Mouse (Mus musculus) liver, adult 2 months (tissue): ENCODE measurements around the gene Mtcl1. TPM values are rescaled to one million over a fixed set of nuclear protein-coding genes. Genes with fewer than 3 reads are reported as not detected.

Experiments used
- DNase-seq: peaks from one replicate; pipeline ENCODE4 v3.0.0-alpha.2; 2011; ENCODE audit warnings: low read depth, low spot score; ENCODE audit errors: extremely low read depth
- H3K27ac ChIP-seq: fragments of 200-500 bp; replicated peaks from 2 replicates; pipeline ENCODE4 v1.5.1; 2012; ENCODE audit warnings: low read depth, mild to moderate bottlenecking, control low read depth, inconsistent platforms, low read length; ENCODE audit not compliant: insufficient read depth
- H3K27me3 ChIP-seq: fragments of 200-500 bp; 2 replicates; pipeline ENCODE4 v1.6.1; 2012; ENCODE audit warnings: mild to moderate bottlenecking, moderate library complexity, low read length, inconsistent platforms; ENCODE audit not compliant: control insufficient read depth, insufficient read depth
- H3K36me3 ChIP-seq: fragments of 200-500 bp; 2 replicates; pipeline ENCODE4 v1.6.1; 2012; ENCODE audit warnings: low read length, inconsistent platforms; ENCODE audit not compliant: control insufficient read depth, insufficient read depth
- H3K4me1 ChIP-seq: fragments of 200-500 bp; 2 replicates; pipeline ENCODE4 v1.6.1; 2011; ENCODE audit warnings: low read length; ENCODE audit not compliant: control insufficient read depth, insufficient read depth
- H3K4me3 ChIP-seq: fragments of 200-500 bp; 2 replicates; pipeline ENCODE4 v1.5.1; 2011; ENCODE audit warnings: low read depth, mild to moderate bottlenecking, control low read depth, low read length, moderate library complexity; ENCODE audit not compliant: insufficient read depth
- H3K79me2 ChIP-seq: fragments of 200-500 bp; 2 replicates; pipeline ENCODE4 v1.6.1; 2012; ENCODE audit warnings: inconsistent platforms, mild to moderate bottlenecking, low read length, moderate library complexity; ENCODE audit not compliant: control insufficient read depth, insufficient read depth
- H3K9ac ChIP-seq: fragments of 200-500 bp; 2 replicates; pipeline ENCODE4 v1.6.1; 2012; ENCODE audit warnings: low read depth, mild to moderate bottlenecking, control low read depth, inconsistent platforms, low read length
- CTCF ChIP-seq: fragments of 200-500 bp; IDR thresholded peaks from 2 replicates; pipeline ENCODE4 v1.5.1; 2011; ENCODE audit warnings: low read depth, low read length, control low read depth
- POLR2A ChIP-seq: fragments of 200-500 bp; IDR thresholded peaks from 2 replicates; pipeline ENCODE4 v1.6.1; 2011; ENCODE audit warnings: low read length, control low read depth; ENCODE audit not compliant: insufficient read depth; ENCODE audit errors: extremely low read depth
- WGBS: fragments of 180-500 bp; shearing (Covaris S2); methylation state at CpG from one replicate; pipeline ENCODE4 v1.1.7; 2018; 5-methylcytosine and 5-hydroxymethylcytosine counted together
- polyA plus RNA-seq: library from polyadenylated mRNA; depleted of rRNA; stranded (reverse); fragments of >200 nt; gene quantifications from 2 replicates; pipeline ENCODE4 v1.2.3, GENCODE M21; 2012
- total RNA-seq: library from RNA; depleted of rRNA; stranded (reverse); fragments of >200 nt; gene quantifications from 2 replicates; pipeline ENCODE4 v1.2.3, GENCODE M21; 2014

Gene Mtcl1
- total and polyA plus RNA-seq, 2 experiments = 0.05 to 0.28 TPM

- no peak overlapping the region for H3K4me3 ChIP-seq
- H3K27ac ChIP-seq = no peak overlapping the region
- 81% methylated on average over 25 of the region's 26 CpGs for WGBS
- no peaks in the 10 kb centered on the region for H3K4me1 ChIP-seq
- H3K27me3 ChIP-seq = no peaks in the 10 kb centered on the region
- TF ChIP-seq POLR2A = no peak
- no peak for TF ChIP-seq CTCF
- H3K79me2 ChIP-seq = no peaks in the 10 kb centered on the region
- DNase-seq = no peak
- no peaks in the 10 kb centered on the region for H3K36me3 ChIP-seq
- no peak overlapping the region for H3K9ac ChIP-seq
Measured at GRCm38 (mm10) chr17:66364525-66365292, 84.8 kb downstream of the Mtcl1 start.

- no peaks in the 10 kb centered on the region for H3K79me2 ChIP-seq
Measured at GRCm38 (mm10) chr17:66363852-66364524, 85.6 kb downstream of the Mtcl1 start.

GRCm38 (mm10) chr17:66362287-66363016 is 87.1 kb downstream of the Mtcl1 start:
- TF ChIP-seq CTCF (no peak), POLR2A (no peak)
- Histone ChIP-seq H3K27me3 (no peaks in the 10 kb centered on the region), H3K27ac (no peak overlapping the region), H3K36me3 (no peaks in the 10 kb centered on the region), H3K9ac (no peak overlapping the region), H3K4me1 (no peaks in the 10 kb centered on the region), H3K4me3 (no peak overlapping the region), H3K79me2 (no peaks in the 10 kb centered on the region)
- DNase-seq = no peak
- WGBS = 64% methylated on average over 15 of the region's 15 CpGs

More at GRCm38 (mm10) chr17:66363852-66364524, 85.6 kb downstream of the Mtcl1 start:
- H3K4me3 ChIP-seq = no peak overlapping the region
- no peak overlapping the region for H3K9ac ChIP-seq
- no peak overlapping the region for H3K27ac ChIP-seq
- TF ChIP-seq POLR2A = no peak
- no peak for TF ChIP-seq CTCF
- 95% methylated on average over 34 of the region's 36 CpGs for WGBS
- H3K27me3 ChIP-seq = no peaks in the 10 kb centered on the region
- H3K36me3 ChIP-seq = no peaks in the 10 kb centered on the region
- no peaks in the 10 kb centered on the region for H3K4me1 ChIP-seq
- no peak for DNase-seq

- TF ChIP-seq POLR2A (no peak), CTCF (no peak)
- Histone ChIP-seq H3K36me3 (no peaks in the 10 kb centered on the region), H3K9ac (no peak overlapping the region), H3K4me1 (no peaks in the 10 kb centered on the region), H3K27ac (no peak overlapping the region), H3K27me3 (no peaks in the 10 kb centered on the region), H3K79me2 (no peaks in the 10 kb centered on the region), H3K4me3 (no peak overlapping the region)
- WGBS = 70% methylated on average over 27 of the region's 27 CpGs
- peak; percentile 7 for DNase-seq
Measured at GRCm38 (mm10) chr17:66358026-66358978, 91.2 kb downstream of the Mtcl1 start.

- H3K9ac ChIP-seq = no peak overlapping the region
- H3K4me3 ChIP-seq = no peak overlapping the region
- 89% methylated on average over 9 of the region's 9 CpGs for WGBS
- DNase-seq = no peak
- no peaks in the 10 kb centered on the region for H3K79me2 ChIP-seq
- H3K27ac ChIP-seq = no peak overlapping the region
- no peaks in the 10 kb centered on the region for H3K36me3 ChIP-seq
- peaks cover 5% of the 10 kb centered on the region for H3K4me1 ChIP-seq
- TF ChIP-seq POLR2A (no peak), CTCF (no peak)
- H3K27me3 ChIP-seq = no peaks in the 10 kb centered on the region
Measured at GRCm38 (mm10) chr17:66357171-66358025, 92.2 kb downstream of the Mtcl1 start.
